Mouse (Mus musculus) right cerebral cortex, postnatal 36 days (tissue): Measurements from ENCODE around the gene Tbx10.
A peak's percentile ranks its signal among the peaks of the same experiment; 100 is the strongest.
"Not testable (repeated sequence)": the region's sequence is repeated elsewhere in the genome, so short reads cannot be mapped to it uniquely, and the experiment has no call there.

Source experiments
- DNase-seq, 2 experiments: peaks; one replicate each; pipeline ENCODE4 v3.0.0; 2022; ENCODE audit warnings: low spot score in 2 of 2, mixed read lengths in 1 of 2

The Tbx10 gene

GRCm38 (mm10) chr19:3992416-3992815, at the start of gene Tbx10:
Tbx10 (plus strand) TSS chr19:3992752.
- DNase-seq, result no peak

- no peak for DNase-seq
These were observed 49.4 kb upstream of the Tbx10 start for GRCm38 (mm10) chr19:3942986-3943735.

- no peak for DNase-seq
These were observed 46.5 kb upstream of the Tbx10 start for GRCm38 (mm10) chr19:3945872-3946564.

GRCm38 (mm10) chr19:3946715-3947114, 45.8 kb upstream of the Tbx10 start:
- peak; percentile 29 to 36 for DNase-seq

- DNase-seq, result no peak
These were observed 44.7 kb upstream of the Tbx10 start for GRCm38 (mm10) chr19:3947813-3948212.

GRCm38 (mm10) chr19:3948546-3948945, 44.0 kb upstream of the Tbx10 start:
- no peak for DNase-seq

GRCm38 (mm10) chr19:3950331-3950730, 42.2 kb upstream of the Tbx10 start:
- no peak for DNase-seq

- no peak for DNase-seq
These were observed 41.1 kb upstream of the Tbx10 start for GRCm38 (mm10) chr19:3951461-3951860.

- DNase-seq, result no peak
These were observed 40.5 kb upstream of the Tbx10 start for GRCm38 (mm10) chr19:3952099-3952498.

- no peak for DNase-seq
These were observed 37.5 kb upstream of the Tbx10 start for GRCm38 (mm10) chr19:3955033-3955432.

- no peak for DNase-seq
These were observed 36.7 kb upstream of the Tbx10 start for GRCm38 (mm10) chr19:3955804-3956203.

GRCm38 (mm10) chr19:3957296-3958036, 35.1 kb upstream of the Tbx10 start:
- not testable (repeated sequence) for DNase-seq

GRCm38 (mm10) chr19:3958470-3958869, 34.1 kb upstream of the Tbx10 start, which contains the start of gene Aldh3b3:
Aldh3b3 (plus strand) TSS chr19:3958645.
- DNase-seq, result no peak

- no peak for DNase-seq
These were observed 33.5 kb upstream of the Tbx10 start for GRCm38 (mm10) chr19:3959030-3959429.

GRCm38 (mm10) chr19:3960211-3960610, 32.3 kb upstream of the Tbx10 start:
- DNase-seq, result no peak

GRCm38 (mm10) chr19:3961805-3962204, 30.7 kb upstream of the Tbx10 start:
- DNase-seq, result not testable (repeated sequence)

GRCm38 (mm10) chr19:3962469-3962868, 30.1 kb upstream of the Tbx10 start:
- no peak for DNase-seq

- DNase-seq, result no peak
These were observed 28.5 kb upstream of the Tbx10 start for GRCm38 (mm10) chr19:3964030-3964429.

- DNase-seq, result no peak
These were observed 26.0 kb upstream of the Tbx10 start for GRCm38 (mm10) chr19:3966330-3967075.

- DNase-seq, result no peak
These were observed 25.3 kb upstream of the Tbx10 start for GRCm38 (mm10) chr19:3967258-3967657.

GRCm38 (mm10) chr19:3972229-3972628, 20.3 kb upstream of the Tbx10 start, which contains the start of gene Aldh3b2:
Aldh3b2 (plus strand) TSS chr19:3972328.
- no peak for DNase-seq

- not testable (repeated sequence) for DNase-seq
These were observed 17.9 kb upstream of the Tbx10 start for GRCm38 (mm10) chr19:3974608-3975007.
